Mouse (Mus musculus) right cerebral cortex, postnatal 25 days (tissue): ENCODE data around the gene Per1.

ENCODE experiments used
- DNase-seq: peaks from one replicate; pipeline ENCODE4 v3.0.0; 2022

Gene Per1

GRCm38 (mm10) chr11:69094697-69095429, at the start of gene Per1:
Per1 (plus strand) TSS chr11:69095217.
- peak; percentile 100 for DNase-seq

- peak; percentile 66 for DNase-seq
Measured at GRCm38 (mm10) chr11:69045531-69046394, 49.3 kb upstream of the Per1 start, which contains the start of gene Aurkb. Aurkb (plus strand) TSS chr11:69045647.

- no peak for DNase-seq
Measured at GRCm38 (mm10) chr11:69046395-69046774, 48.6 kb upstream of the Per1 start.

GRCm38 (mm10) chr11:69047592-69047991, 47.4 kb upstream of the Per1 start:
- no peak for DNase-seq

GRCm38 (mm10) chr11:69048151-69048550, 46.9 kb upstream of the Per1 start:
- no peak for DNase-seq

- no peak for DNase-seq
Measured at GRCm38 (mm10) chr11:69050748-69051147, 44.3 kb upstream of the Per1 start.

GRCm38 (mm10) chr11:69051771-69052170, 43.2 kb upstream of the Per1 start:
- DNase-seq = no peak

GRCm38 (mm10) chr11:69052824-69053421, 42.1 kb upstream of the Per1 start:
- no peak for DNase-seq

GRCm38 (mm10) chr11:69053848-69054247, 41.2 kb upstream of the Per1 start:
- DNase-seq = no peak

GRCm38 (mm10) chr11:69058265-69058664, 36.8 kb upstream of the Per1 start:
- no peak for DNase-seq

- DNase-seq = no peak
Measured at GRCm38 (mm10) chr11:69058729-69059356, 36.2 kb upstream of the Per1 start.

GRCm38 (mm10) chr11:69059357-69059974, 35.6 kb upstream of the Per1 start, which contains the start of gene Borcs6:
Borcs6 (plus strand) TSS chr11:69059717.
- DNase-seq = peak; percentile 95

GRCm38 (mm10) chr11:69059975-69060411, 35.0 kb upstream of the Per1 start:
- DNase-seq = no peak

GRCm38 (mm10) chr11:69060448-69061254, 34.4 kb upstream of the Per1 start:
- DNase-seq = peak; percentile 32

- DNase-seq = no peak
Measured at GRCm38 (mm10) chr11:69061255-69061912, 33.6 kb upstream of the Per1 start.

- DNase-seq = peak; percentile 47
Measured at GRCm38 (mm10) chr11:69062194-69062760, 32.7 kb upstream of the Per1 start.

GRCm38 (mm10) chr11:69062761-69063224, 32.2 kb upstream of the Per1 start:
- peak; percentile 91 for DNase-seq

- DNase-seq = peak; percentile 69
Measured at GRCm38 (mm10) chr11:69063413-69064201, 31.4 kb upstream of the Per1 start.
